Mouse (Mus musculus): ENCODE measurements around the gene Cyp1a2. TPM values are rescaled to one million over a fixed set of nuclear protein-coding genes. Genes with fewer than 3 reads are reported as not detected.

Gene Cyp1a2
- polyA plus RNA-seq, 1 experiment from 2014 or later: not detected

DNA sequence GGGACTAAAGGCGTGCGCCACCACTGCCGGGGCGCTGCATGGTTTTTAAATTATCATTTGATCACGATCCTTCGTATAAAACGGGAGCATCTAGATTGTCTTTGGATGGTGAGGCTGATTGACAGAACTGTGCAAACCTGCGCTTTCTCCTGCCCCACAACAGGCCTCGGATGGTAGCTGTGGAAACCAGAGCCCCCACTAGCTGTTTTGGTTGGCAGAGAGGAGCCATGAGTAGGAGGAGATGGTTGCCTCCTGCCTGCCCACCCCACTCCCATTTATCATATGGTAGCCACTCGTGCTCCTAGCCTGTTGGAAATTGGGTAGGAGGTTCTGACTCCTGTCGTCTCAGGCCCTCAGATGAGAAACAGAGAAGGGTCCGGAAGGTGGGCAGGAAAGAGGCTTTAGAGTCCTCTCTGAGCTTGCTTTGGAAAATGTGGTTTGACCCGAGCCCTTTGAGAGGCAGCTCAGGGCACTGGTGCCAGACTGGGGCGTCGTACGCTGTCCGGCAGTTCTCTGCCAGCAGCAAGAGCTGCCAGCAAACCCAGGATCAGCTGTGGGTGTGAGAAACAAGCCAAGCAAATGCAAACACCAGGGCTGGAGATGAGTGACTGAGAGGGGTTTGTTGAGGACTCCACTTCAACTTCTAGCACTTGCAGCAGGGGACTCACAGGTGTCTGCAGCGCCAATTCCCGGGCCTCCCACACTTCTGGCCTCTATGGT is 26.7 kb downstream of the Cyp1a2 start:
- peaks cover 7% of the 10 kb centered on the region; the same call in 1 of the 2 replicates for H3K4me1 ChIP-seq (ENCODE audit: control insufficient read depth, insufficient read depth, low read length)
- H3K36me3 ChIP-seq (ENCODE audit: control insufficient read depth, insufficient read depth, low read length): no peaks in the 10 kb centered on the region
- H3K4me2 ChIP-seq: no peak overlapping the region
- ATAC-seq (replicated peaks; ENCODE audit: insufficient number of reproducible peaks, low FRiP score, low TSS enrichment): no peak
- H3K27me3 ChIP-seq (ENCODE audit: control insufficient read depth, insufficient read depth, low read length): peaks cover 20% of the 10 kb centered on the region
- H3K27ac ChIP-seq (ENCODE audit: low read depth, low read length): no peak overlapping the region
- no peak overlapping the region for H3K4me3 ChIP-seq (ENCODE audit: low read depth, low read length)
- H3K9me3 ChIP-seq (replicated peaks; ENCODE audit: control insufficient read depth, low read length): no peaks in the 10 kb centered on the region
- 78% methylated on average over 19 of the region's 19 CpGs for WGBS (ENCODE audit: insufficient replicate concordance)
- no peak overlapping the region for H3K9ac ChIP-seq (ENCODE audit: low read depth, low read length)

DNA sequence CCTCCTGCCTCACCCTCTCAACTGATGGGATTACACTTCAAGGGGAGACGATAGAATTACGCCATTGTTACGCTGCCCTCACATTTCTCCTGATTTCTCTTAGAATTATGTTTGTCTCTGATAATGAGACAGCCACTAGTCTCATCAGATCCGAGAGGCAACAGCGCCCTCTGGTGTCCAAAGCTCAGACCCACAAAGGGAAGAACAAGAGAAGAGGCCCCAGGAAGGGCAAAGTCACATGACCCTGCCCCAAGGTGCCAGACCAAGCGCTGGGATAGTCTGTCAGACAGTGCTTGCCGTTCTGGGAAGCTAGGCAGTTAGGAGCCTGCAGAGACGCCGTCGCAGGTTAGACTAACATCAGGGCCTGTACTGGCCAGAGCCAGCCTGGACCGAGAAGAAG is 27.8 kb downstream of the Cyp1a2 start:
- H3K9ac ChIP-seq (ENCODE audit: low read depth, low read length): 0 out of 2 replicates have a peak overlapping the region, but pooled peaks have one; percentile 54
- no peaks in the 10 kb centered on the region for H3K9me3 ChIP-seq (replicated peaks; ENCODE audit: control insufficient read depth, low read length)
- peaks cover 12% of the 10 kb centered on the region; the same call in 1 of the 2 replicates for H3K4me1 ChIP-seq (ENCODE audit: control insufficient read depth, insufficient read depth, low read length)
- H3K27ac ChIP-seq (ENCODE audit: low read depth, low read length): no peak overlapping the region
- peak overlapping the region; percentile 60 for H3K4me2 ChIP-seq
- H3K27me3 ChIP-seq (ENCODE audit: control insufficient read depth, insufficient read depth, low read length): peaks cover 20% of the 10 kb centered on the region
- peak overlapping the region; percentile 20; the same call in 1 of the 2 replicates for H3K4me3 ChIP-seq (ENCODE audit: low read depth, low read length)
- H3K36me3 ChIP-seq (ENCODE audit: control insufficient read depth, insufficient read depth, low read length): no peaks in the 10 kb centered on the region
- WGBS (ENCODE audit: insufficient replicate concordance): 2% methylated on average over 11 of the region's 11 CpGs
- peak; percentile 60; the same call in 1 of the 2 replicates for ATAC-seq (replicated peaks; ENCODE audit: insufficient number of reproducible peaks, low FRiP score, low TSS enrichment)

DNA sequence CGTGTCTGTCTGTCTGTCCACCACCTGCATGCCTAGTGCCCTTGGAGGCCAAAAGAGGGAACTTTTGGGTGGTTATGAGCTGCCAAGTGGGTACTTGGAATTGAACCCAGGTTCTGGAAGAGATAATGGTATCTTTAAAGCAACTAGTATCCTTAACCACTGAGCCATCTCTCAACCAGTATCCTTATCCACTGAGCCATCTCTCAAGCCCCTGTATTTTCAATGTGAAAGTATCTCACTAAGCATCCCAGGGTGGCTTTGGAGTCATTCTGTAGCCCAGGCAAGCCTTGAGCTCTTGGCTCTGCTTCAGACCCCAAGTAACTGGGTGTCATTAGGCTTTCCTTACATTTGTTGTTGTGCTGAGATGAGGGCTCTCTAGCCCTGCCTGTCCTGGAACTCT is 28.5 kb downstream of the Cyp1a2 start:
- 88% methylated on average over 1 of the region's 1 CpGs for WGBS (ENCODE audit: insufficient replicate concordance)
- no peaks in the 10 kb centered on the region for H3K36me3 ChIP-seq (ENCODE audit: control insufficient read depth, insufficient read depth, low read length)
- H3K4me2 ChIP-seq: no peak overlapping the region
- H3K27ac ChIP-seq (ENCODE audit: low read depth, low read length): no peak overlapping the region
- H3K4me1 ChIP-seq (ENCODE audit: control insufficient read depth, insufficient read depth, low read length): peaks cover 13% of the 10 kb centered on the region; the same call in 1 of the 2 replicates
- H3K4me3 ChIP-seq (ENCODE audit: low read depth, low read length): no peak overlapping the region
- peaks cover 20% of the 10 kb centered on the region for H3K27me3 ChIP-seq (ENCODE audit: control insufficient read depth, insufficient read depth, low read length)
- no peak overlapping the region for H3K9ac ChIP-seq (ENCODE audit: low read depth, low read length)
- ATAC-seq (replicated peaks; ENCODE audit: insufficient number of reproducible peaks, low FRiP score, low TSS enrichment): no peak
- no peaks in the 10 kb centered on the region for H3K9me3 ChIP-seq (replicated peaks; ENCODE audit: control insufficient read depth, low read length)

DNA sequence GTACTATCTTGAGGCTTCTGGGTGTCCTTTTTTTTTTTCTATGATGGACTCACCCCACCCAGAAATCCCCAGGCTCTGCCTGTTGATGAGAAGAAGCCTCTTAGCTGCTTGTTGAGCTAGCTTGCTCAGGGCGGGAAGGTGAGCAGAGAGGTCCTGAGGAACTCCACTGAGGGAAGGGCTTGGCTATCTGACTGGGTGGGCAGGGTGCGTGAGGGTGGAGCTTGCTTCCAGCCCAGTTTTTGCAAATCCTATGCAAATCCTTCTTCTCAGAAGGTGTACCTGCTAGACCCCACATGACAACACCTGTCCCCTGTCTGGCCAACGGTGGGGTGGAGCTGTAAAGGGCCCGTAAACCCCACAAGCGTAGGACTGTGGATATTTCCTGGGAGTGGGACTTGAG is 30.2 kb downstream of the Cyp1a2 start, which contains the start of gene Csk:
TSS of gene Csk (minus strand) at position 349 of the 400 bp plus-strand sequence.
- Histone ChIP-seq H3K36me3 (ENCODE audit: control insufficient read depth, insufficient read depth, low read length) (no peaks in the 10 kb centered on the region), H3K9ac (ENCODE audit: low read depth, low read length) (peak within 1 kb of the TSS; percentile 43; the same call in 1 of the 2 replicates), H3K4me2 (no peak within 1 kb of the TSS), H3K4me3 (ENCODE audit: low read depth, low read length) (no peak within 1 kb of the TSS), H3K27ac (ENCODE audit: low read depth, low read length) (no peak within 1 kb of the TSS), H3K9me3 (replicated peaks; ENCODE audit: control insufficient read depth, low read length) (no peaks in the 10 kb centered on the region), H3K27me3 (ENCODE audit: control insufficient read depth, insufficient read depth, low read length) (peaks cover 20% of the 10 kb centered on the region), H3K4me1 (ENCODE audit: control insufficient read depth, insufficient read depth, low read length) (peaks cover 13% of the 10 kb centered on the region; the same call in 1 of the 2 replicates)
- 42% methylated on average over 5 of the region's 5 CpGs for WGBS (ENCODE audit: insufficient replicate concordance)
- ATAC-seq (replicated peaks; ENCODE audit: insufficient number of reproducible peaks, low FRiP score, low TSS enrichment): no peak

DNA sequence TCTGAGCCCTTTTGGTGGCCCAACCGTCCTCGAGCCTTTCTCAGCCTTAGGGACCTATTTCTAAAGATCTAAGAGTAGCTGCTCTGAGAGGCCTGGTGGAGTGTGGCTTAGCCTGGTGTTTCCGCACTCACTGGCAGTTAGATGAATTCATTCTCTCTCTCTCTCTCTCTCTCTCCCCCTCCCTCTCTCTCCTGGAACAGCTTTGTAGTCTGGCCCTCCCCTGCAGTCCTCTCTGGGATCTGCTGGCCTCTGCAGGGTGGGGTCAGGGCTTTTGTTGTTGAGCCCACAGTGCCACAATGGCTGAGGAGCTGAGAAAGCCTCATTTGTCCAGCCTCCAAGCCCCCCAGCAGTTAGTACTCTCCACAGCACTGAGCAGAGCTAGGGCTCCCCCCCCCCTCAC is 30.6 kb downstream of the Cyp1a2 start:
- no peak overlapping the region for H3K4me2 ChIP-seq
- H3K4me3 ChIP-seq (ENCODE audit: low read depth, low read length): no peak overlapping the region
- peaks cover 13% of the 10 kb centered on the region; the same call in 1 of the 2 replicates for H3K4me1 ChIP-seq (ENCODE audit: control insufficient read depth, insufficient read depth, low read length)
- H3K36me3 ChIP-seq (ENCODE audit: control insufficient read depth, insufficient read depth, low read length): no peaks in the 10 kb centered on the region
- no peaks in the 10 kb centered on the region for H3K9me3 ChIP-seq (replicated peaks; ENCODE audit: control insufficient read depth, low read length)
- H3K27ac ChIP-seq (ENCODE audit: low read depth, low read length): no peak overlapping the region
- 57% methylated on average over 3 of the region's 3 CpGs for WGBS (ENCODE audit: insufficient replicate concordance)
- peaks cover 20% of the 10 kb centered on the region for H3K27me3 ChIP-seq (ENCODE audit: control insufficient read depth, insufficient read depth, low read length)
- no peak overlapping the region for H3K9ac ChIP-seq (ENCODE audit: low read depth, low read length)
- no peak for ATAC-seq (replicated peaks; ENCODE audit: insufficient number of reproducible peaks, low FRiP score, low TSS enrichment)

DNA sequence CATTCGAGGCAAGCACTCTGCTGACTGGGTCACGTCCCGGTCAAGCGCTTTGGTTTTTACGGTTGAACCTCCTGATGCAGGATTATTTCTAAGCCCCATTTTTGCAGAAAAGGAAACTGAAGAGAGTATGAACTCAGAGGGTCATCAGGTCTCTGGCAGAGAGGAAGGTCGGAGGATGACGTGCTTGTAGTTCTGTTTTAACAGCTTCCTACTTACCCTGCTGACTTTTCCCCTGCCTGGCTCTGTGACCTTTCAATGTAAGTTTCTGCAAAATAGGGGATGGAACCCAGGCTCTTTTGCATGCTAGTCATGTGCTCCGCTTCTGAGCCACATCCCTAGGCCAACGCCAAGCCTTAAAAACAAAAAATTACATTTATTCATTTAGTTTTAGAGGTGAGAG is 31.2 kb downstream of the Cyp1a2 start:
- H3K9ac ChIP-seq (ENCODE audit: low read depth, low read length): no peak overlapping the region
- WGBS (ENCODE audit: insufficient replicate concordance): 73% methylated on average over 9 of the region's 9 CpGs

DNA sequence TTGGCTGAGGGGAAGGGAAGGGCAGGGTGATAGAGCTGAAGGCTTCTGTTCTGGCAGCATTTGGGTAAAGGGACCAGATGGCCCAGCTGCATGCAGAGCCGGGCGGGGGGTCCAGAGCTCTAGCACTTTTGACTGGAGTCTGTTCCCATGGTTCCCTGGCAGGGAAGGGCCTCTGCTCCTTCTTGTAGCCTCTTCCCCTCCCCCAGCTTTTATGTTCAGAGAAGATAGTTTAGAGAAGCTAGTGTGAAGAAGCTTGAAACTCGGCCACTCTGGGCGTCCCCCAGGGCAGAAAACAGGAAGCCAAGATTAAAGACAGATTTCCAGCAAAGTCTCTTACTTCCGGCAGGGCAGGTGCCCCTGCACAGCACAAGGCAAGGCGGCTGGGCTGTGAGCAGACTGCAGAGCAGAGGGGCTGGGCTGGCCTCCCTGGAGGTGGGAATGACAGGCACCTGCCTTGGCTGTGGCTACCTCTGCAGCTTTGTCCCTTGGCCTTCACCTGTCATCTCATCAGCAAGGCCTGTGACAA is 32.7 kb downstream of the Cyp1a2 start:
- no peaks in the 10 kb centered on the region for H3K36me3 ChIP-seq (ENCODE audit: control insufficient read depth, insufficient read depth, low read length)
- no peaks in the 10 kb centered on the region for H3K9me3 ChIP-seq (replicated peaks; ENCODE audit: control insufficient read depth, low read length)
- WGBS (ENCODE audit: insufficient replicate concordance): 30% methylated on average over 6 of the region's 6 CpGs
- H3K27me3 ChIP-seq (ENCODE audit: control insufficient read depth, insufficient read depth, low read length): peaks cover 20% of the 10 kb centered on the region
- peaks cover 10% of the 10 kb centered on the region; the same call in 1 of the 2 replicates for H3K4me1 ChIP-seq (ENCODE audit: control insufficient read depth, insufficient read depth, low read length)
- no peak overlapping the region for H3K4me3 ChIP-seq (ENCODE audit: low read depth, low read length)
- 0 out of 2 replicates have a peak overlapping the region, but pooled peaks have one; percentile 28 for H3K9ac ChIP-seq (ENCODE audit: low read depth, low read length)
- ATAC-seq (replicated peaks; ENCODE audit: insufficient number of reproducible peaks, low FRiP score, low TSS enrichment): no peak
- H3K4me2 ChIP-seq: no peak overlapping the region
- no peak overlapping the region for H3K27ac ChIP-seq (ENCODE audit: low read depth, low read length)

More for the DNA sequence above, 31.2 kb downstream of the Cyp1a2 start:
- ATAC-seq (replicated peaks; ENCODE audit: insufficient number of reproducible peaks, low FRiP score, low TSS enrichment): no peak
- Histone ChIP-seq H3K27ac (ENCODE audit: low read depth, low read length) (no peak overlapping the region), H3K4me3 (ENCODE audit: low read depth, low read length) (no peak overlapping the region), H3K9me3 (replicated peaks; ENCODE audit: control insufficient read depth, low read length) (no peaks in the 10 kb centered on the region), H3K27me3 (ENCODE audit: control insufficient read depth, insufficient read depth, low read length) (peaks cover 20% of the 10 kb centered on the region), H3K4me1 (ENCODE audit: control insufficient read depth, insufficient read depth, low read length) (peaks cover 13% of the 10 kb centered on the region; the same call in 1 of the 2 replicates), H3K4me2 (no peak overlapping the region), H3K36me3 (ENCODE audit: control insufficient read depth, insufficient read depth, low read length) (no peaks in the 10 kb centered on the region)

DNA sequence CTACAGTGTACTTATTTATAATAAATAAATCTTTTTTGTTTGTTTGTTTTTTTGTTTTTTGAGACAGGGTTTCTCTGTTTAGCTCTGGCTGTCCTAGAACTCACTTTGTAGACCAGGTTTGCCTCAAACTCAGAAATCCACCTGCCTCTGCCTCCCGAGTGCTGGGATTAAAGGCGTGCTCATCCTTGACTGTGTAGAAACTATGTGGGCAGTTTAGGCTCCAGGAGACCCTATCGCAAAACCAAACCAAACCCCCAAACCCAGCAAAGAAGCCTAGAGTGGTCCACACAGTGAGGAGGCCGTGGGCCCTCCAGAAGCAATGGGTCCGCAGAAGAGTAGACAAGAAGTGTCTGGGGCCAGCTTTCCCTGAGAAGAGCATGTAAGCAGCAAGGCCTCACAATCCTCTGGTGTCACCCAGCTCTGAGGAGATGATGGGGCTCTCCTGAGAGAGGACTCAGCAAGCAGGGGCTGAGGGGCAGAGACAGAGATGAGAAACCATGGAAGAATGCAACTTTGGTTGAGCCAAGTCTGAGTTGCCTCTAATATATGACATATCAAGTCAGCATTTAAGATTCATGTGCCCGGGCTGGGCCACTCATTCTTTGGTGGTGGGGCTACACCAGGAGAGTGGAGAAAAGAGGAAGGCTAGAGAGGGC is 33.2 kb downstream of the Cyp1a2 start:
- Histone ChIP-seq H3K27ac (ENCODE audit: low read depth, low read length) (no peak overlapping the region), H3K9ac (ENCODE audit: low read depth, low read length) (no peak overlapping the region), H3K4me2 (no peak overlapping the region), H3K27me3 (ENCODE audit: control insufficient read depth, insufficient read depth, low read length) (peaks cover 20% of the 10 kb centered on the region), H3K9me3 (replicated peaks; ENCODE audit: control insufficient read depth, low read length) (no peaks in the 10 kb centered on the region), H3K4me3 (ENCODE audit: low read depth, low read length) (no peak overlapping the region), H3K4me1 (ENCODE audit: control insufficient read depth, insufficient read depth, low read length) (peaks cover 9% of the 10 kb centered on the region; the same call in 1 of the 2 replicates), H3K36me3 (ENCODE audit: control insufficient read depth, insufficient read depth, low read length) (no peaks in the 10 kb centered on the region)
- no peak for ATAC-seq (replicated peaks; ENCODE audit: insufficient number of reproducible peaks, low FRiP score, low TSS enrichment)
- WGBS (ENCODE audit: insufficient replicate concordance): 84% methylated on average over 6 of the region's 6 CpGs

Measured in heart, embryonic 11.5 days (tissue).